Mouse (Mus musculus) midbrain, embryonic 15.5 days (tissue): ENCODE data around the gene Timm10. TPM values are rescaled to one million over a fixed set of nuclear protein-coding genes. Genes with fewer than 3 reads are reported as not detected.
A peak's percentile ranks its signal among the peaks of the same experiment; 100 is the strongest.

Experiments
- ATAC-seq: fragments of 200-750 bp; cut with Nextera tagmentation; replicated peaks from 2 replicates; pipeline ENCODE4 v1.8.0; 2017; ENCODE audit warnings: moderate TSS enrichment
- H3K27ac ChIP-seq: fragments of 300-500 bp; sonication (generic); 2 replicates; pipeline ENCODE4 v1.5.1; 2015; ENCODE audit warnings: mild to moderate bottlenecking, inconsistent platforms
- H3K27me3 ChIP-seq: fragments of 300-500 bp; sonication (generic); replicated peaks from 2 replicates; pipeline ENCODE4 v1.6.1; 2015; ENCODE audit warnings: inconsistent platforms
- H3K36me3 ChIP-seq: fragments of 300-500 bp; sonication (generic); replicated peaks from 2 replicates; pipeline ENCODE4 v1.6.1; 2015; ENCODE audit warnings: inconsistent platforms
- H3K4me1 ChIP-seq: fragments of 300-500 bp; sonication (generic); 2 replicates; pipeline ENCODE4 v1.6.1; 2015; ENCODE audit warnings: inconsistent platforms
- H3K4me2 ChIP-seq: fragments of 300-500 bp; sonication (generic); 2 replicates; pipeline ENCODE4 v1.6.1; 2015; ENCODE audit warnings: inconsistent platforms, mild to moderate bottlenecking, moderate library complexity
- H3K4me3 ChIP-seq: fragments of 300-500 bp; sonication (generic); 2 replicates; pipeline ENCODE4 v1.5.1; 2015; ENCODE audit warnings: mild to moderate bottlenecking, inconsistent platforms
- H3K9ac ChIP-seq: fragments of 300-500 bp; sonication (generic); 2 replicates; pipeline ENCODE4 v1.6.1; 2015; ENCODE audit warnings: mild to moderate bottlenecking, inconsistent platforms
- H3K9me3 ChIP-seq: fragments of 300-500 bp; sonication (generic); 2 replicates; pipeline ENCODE4 v1.6.1; 2016; ENCODE audit warnings: inconsistent platforms
- WGBS: fragments of 180-500 bp; shearing (Covaris S2); methylation state at CpG from one replicate; pipeline ENCODE4 v1.1.7; 2015; ENCODE audit warnings: mixed read lengths; 5-methylcytosine and 5-hydroxymethylcytosine counted together
- polyA plus RNA-seq: library from polyadenylated mRNA; unstranded; fragments of >200 nt; fragmentation: Nextera tagmentation; extraction: Ambion mirVana; gene quantifications from 2 replicates; pipeline ENCODE4 v1.2.1, GENCODE M21; 2015

The Timm10 gene
- polyA plus RNA-seq, 1 experiment from 2014 or later = 70.1 TPM

- Histone ChIP-seq H3K27me3 (peaks cover 5% of the 10 kb centered on the region; the same call in 1 of the 2 replicates), H3K9ac (no peak overlapping the region), H3K9me3 (no peaks in the 10 kb centered on the region), H3K36me3 (no peaks in the 10 kb centered on the region), H3K4me3 (no peak overlapping the region), H3K27ac (no peak overlapping the region), H3K4me1 (peaks cover 13% of the 10 kb centered on the region), H3K4me2 (no peak overlapping the region)
- 60% methylated on average over 2 of the region's 2 CpGs for WGBS
- ATAC-seq = no peak
Observed at GRCm38 (mm10) chr2:84823237-84823636, 3.6 kb upstream of the Timm10 start.

- Histone ChIP-seq H3K4me3 (peak overlapping the region; percentile 74), H3K4me1 (peaks cover 20% of the 10 kb centered on the region), H3K9me3 (no peaks in the 10 kb centered on the region), H3K9ac (peak overlapping the region; percentile 66), H3K27ac (no peak overlapping the region; the same call in 1 of the 2 replicates), H3K36me3 (peaks cover 8% of the 10 kb centered on the region), H3K27me3 (no peaks in the 10 kb centered on the region), H3K4me2 (peak overlapping the region; percentile 99)
- ATAC-seq = no peak
- WGBS = under 1% methylated on average over 29 of the region's 29 CpGs
Observed at GRCm38 (mm10) chr2:84827283-84827920, 605 bp downstream of the Timm10 start.

- no peak overlapping the region for H3K4me3 ChIP-seq
- no peak overlapping the region for H3K9ac ChIP-seq
- peaks cover 8% of the 10 kb centered on the region for H3K36me3 ChIP-seq
- H3K4me2 ChIP-seq = no peak overlapping the region
- peaks cover 17% of the 10 kb centered on the region for H3K4me1 ChIP-seq
- 34% methylated on average over 10 of the region's 10 CpGs for WGBS
- no peak overlapping the region for H3K27ac ChIP-seq
- H3K27me3 ChIP-seq = no peaks in the 10 kb centered on the region
- no peaks in the 10 kb centered on the region for H3K9me3 ChIP-seq
- ATAC-seq = peak; percentile 68
Observed at GRCm38 (mm10) chr2:84831666-84832391, 5.0 kb downstream of the Timm10 start.

- H3K27me3 ChIP-seq = peaks cover 44% of the 10 kb centered on the region
- H3K9me3 ChIP-seq = no peaks in the 10 kb centered on the region
- ATAC-seq = no peak
- H3K27ac ChIP-seq = no peak overlapping the region
- H3K4me1 ChIP-seq = peaks cover 21% of the 10 kb centered on the region
- no peaks in the 10 kb centered on the region for H3K36me3 ChIP-seq
- H3K4me2 ChIP-seq = no peak overlapping the region
- 69% methylated on average over 8 of the region's 8 CpGs for WGBS
- H3K4me3 ChIP-seq = no peak overlapping the region
- H3K9ac ChIP-seq = no peak overlapping the region
Observed at GRCm38 (mm10) chr2:84837107-84837506, 10.3 kb downstream of the Timm10 start.

- H3K36me3 ChIP-seq = no peaks in the 10 kb centered on the region
- no peak for ATAC-seq
- H3K9ac ChIP-seq = no peak overlapping the region
- 24% methylated on average over 9 of the region's 9 CpGs for WGBS
- no peak overlapping the region for H3K4me2 ChIP-seq
- peaks cover 21% of the 10 kb centered on the region for H3K4me1 ChIP-seq
- peaks cover 44% of the 10 kb centered on the region for H3K27me3 ChIP-seq
- H3K27ac ChIP-seq = no peak overlapping the region
- H3K4me3 ChIP-seq = no peak overlapping the region
- H3K9me3 ChIP-seq = no peaks in the 10 kb centered on the region
Observed at GRCm38 (mm10) chr2:84837817-84838592, 11.2 kb downstream of the Timm10 start.

GRCm38 (mm10) chr2:84838593-84838949 lies 11.8 kb downstream of the Timm10 start, which contains the start of gene Slc43a1:
Slc43a1 (plus strand) TSS chr2:84838850.
- ATAC-seq = no peak
- Histone ChIP-seq H3K4me1 (peaks cover 21% of the 10 kb centered on the region), H3K4me3 (peak within 1 kb of the TSS; percentile 46), H3K27ac (no peak within 1 kb of the TSS), H3K9me3 (no peaks in the 10 kb centered on the region), H3K4me2 (peak within 1 kb of the TSS; percentile 93), H3K27me3 (peaks cover 44% of the 10 kb centered on the region), H3K9ac (peak within 1 kb of the TSS; percentile 36; the same call in 1 of the 2 replicates), H3K36me3 (no peaks in the 10 kb centered on the region)
- 15% methylated on average over 10 of the region's 10 CpGs for WGBS

- Histone ChIP-seq H3K9me3 (no peaks in the 10 kb centered on the region), H3K4me3 (peak overlapping the region; percentile 46), H3K4me1 (peaks cover 21% of the 10 kb centered on the region), H3K4me2 (peak overlapping the region; percentile 93), H3K27ac (no peak overlapping the region), H3K9ac (peak overlapping the region; percentile 36), H3K36me3 (no peaks in the 10 kb centered on the region), H3K27me3 (peaks cover 44% of the 10 kb centered on the region)
- ATAC-seq = peak; percentile 2; the same call in 1 of the 2 replicates
- under 1% methylated on average over 47 of the region's 47 CpGs for WGBS
Observed at GRCm38 (mm10) chr2:84838993-84839980, 12.5 kb downstream of the Timm10 start.

- WGBS = under 1% methylated on average over 54 of the region's 54 CpGs
- Histone ChIP-seq H3K27me3 (peaks cover 44% of the 10 kb centered on the region), H3K27ac (no peak overlapping the region), H3K36me3 (no peaks in the 10 kb centered on the region), H3K4me1 (peaks cover 21% of the 10 kb centered on the region), H3K9ac (peak overlapping the region; percentile 36), H3K9me3 (no peaks in the 10 kb centered on the region), H3K4me3 (peak overlapping the region; percentile 46), H3K4me2 (peak overlapping the region; percentile 93)
- peak; percentile 79 for ATAC-seq
Observed at GRCm38 (mm10) chr2:84840016-84840747, 13.4 kb downstream of the Timm10 start.

- peaks cover 44% of the 10 kb centered on the region for H3K27me3 ChIP-seq
Observed at GRCm38 (mm10) chr2:84840748-84841563, 14.2 kb downstream of the Timm10 start.

GRCm38 (mm10) chr2:84841905-84842304 lies 15.1 kb downstream of the Timm10 start:
- ATAC-seq = no peak
- no peak overlapping the region for H3K4me3 ChIP-seq
- no peak overlapping the region for H3K4me2 ChIP-seq
- no peak overlapping the region for H3K9ac ChIP-seq
- no peaks in the 10 kb centered on the region for H3K9me3 ChIP-seq
- peaks cover 21% of the 10 kb centered on the region for H3K4me1 ChIP-seq
- peaks cover 44% of the 10 kb centered on the region for H3K27me3 ChIP-seq
- no peak overlapping the region for H3K27ac ChIP-seq
- no peaks in the 10 kb centered on the region for H3K36me3 ChIP-seq

More at GRCm38 (mm10) chr2:84840748-84841563, 14.2 kb downstream of the Timm10 start:
- ATAC-seq = no peak; the same call in none of the 2 replicates
- Histone ChIP-seq H3K27ac (no peak overlapping the region), H3K4me2 (peak overlapping the region; percentile 93), H3K9me3 (no peaks in the 10 kb centered on the region), H3K4me1 (peaks cover 21% of the 10 kb centered on the region), H3K36me3 (no peaks in the 10 kb centered on the region), H3K9ac (peak overlapping the region; percentile 36; the same call in 1 of the 2 replicates), H3K4me3 (peak overlapping the region; percentile 46)
- 10% methylated on average over 17 of the region's 17 CpGs for WGBS
